Mouse (Mus musculus): ENCODE measurements around the gene Tbc1d1.

Gene Tbc1d1

GRCm38 (mm10) chr5:64237693-64238092 is 81.6 kb downstream of the Tbc1d1 start:
- DNase-seq (ENCODE audit: low spot score) = no peak

DNA sequence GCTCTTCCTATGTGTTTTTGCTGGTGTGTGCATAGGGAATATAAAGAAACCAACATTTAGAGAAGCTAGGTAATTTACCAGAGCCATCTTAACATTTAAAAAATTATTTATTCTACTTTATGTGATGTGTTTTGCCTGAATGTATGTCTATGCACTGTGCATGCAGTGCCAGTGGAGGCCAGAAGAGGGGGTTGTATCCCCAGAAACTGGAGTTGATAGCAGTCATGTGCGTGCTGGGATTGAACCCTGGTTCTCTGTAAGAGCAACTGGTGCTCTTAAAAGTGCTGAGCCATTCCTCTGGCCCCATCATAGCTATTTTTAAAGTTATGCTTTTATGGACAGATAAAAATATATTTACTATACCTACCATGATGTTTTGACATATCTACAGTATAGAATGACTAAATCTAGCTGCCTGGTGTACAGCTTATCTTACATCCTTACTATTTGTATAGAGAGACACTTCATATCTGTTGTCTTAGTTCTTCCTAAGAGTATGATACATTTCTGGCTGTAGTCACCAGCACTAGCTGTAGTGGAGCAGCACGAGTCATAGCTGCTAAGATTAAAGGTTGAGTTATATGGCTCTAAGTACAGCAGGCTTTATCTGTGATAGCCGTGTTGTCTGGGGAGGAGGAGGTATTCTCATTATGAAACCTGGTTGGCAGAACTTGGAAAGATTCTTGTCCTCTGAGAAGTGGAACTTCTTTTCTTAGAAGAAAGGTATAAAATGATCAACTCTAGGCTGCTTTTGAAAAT is 83.0 kb downstream of the Tbc1d1 start:
- no peak for DNase-seq (ENCODE audit: low spot score)

DNA sequence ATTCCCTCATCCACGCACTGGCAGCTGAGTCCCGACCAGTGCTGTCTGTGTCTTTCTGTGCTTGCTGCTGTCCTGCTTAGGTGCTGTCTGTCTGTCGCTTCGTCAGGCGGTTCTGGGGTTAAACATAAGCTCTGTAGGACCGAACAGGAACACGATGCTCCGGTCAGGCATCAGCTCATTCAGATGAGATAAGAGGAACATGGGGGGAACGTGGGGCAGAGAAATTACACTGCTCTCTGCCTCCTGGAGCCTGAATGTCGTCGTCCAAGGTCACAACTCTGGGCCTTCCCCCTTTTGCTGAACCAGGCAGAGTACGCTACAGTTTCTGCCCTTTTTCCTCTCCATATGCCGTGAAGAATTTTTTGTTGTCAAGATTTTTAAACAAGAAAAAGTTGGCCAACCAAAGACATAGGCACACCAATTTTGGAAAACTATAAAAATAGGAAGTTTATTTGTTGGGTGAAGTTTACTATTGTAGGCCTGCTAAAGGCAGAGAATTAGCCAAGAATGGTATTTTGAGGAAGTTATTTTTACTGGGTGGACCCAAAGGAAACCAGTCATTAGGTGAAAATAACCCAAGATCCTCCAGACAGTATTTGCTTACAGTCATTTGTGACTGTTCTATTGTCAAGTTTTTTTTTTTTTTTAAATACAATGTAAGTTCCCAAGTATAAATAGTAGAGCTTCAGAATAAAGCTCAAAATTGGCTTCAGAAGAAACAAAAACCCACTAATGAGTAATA is 85.0 kb downstream of the Tbc1d1 start:
- no peak for DNase-seq (ENCODE audit: low spot score)

GRCm38 (mm10) chr5:64241867-64242266 is 85.8 kb downstream of the Tbc1d1 start:
- no peak for DNase-seq (ENCODE audit: low spot score)

- no peak for DNase-seq (ENCODE audit: low spot score)
Observed at GRCm38 (mm10) chr5:64242795-64243455, 86.8 kb downstream of the Tbc1d1 start.

DNA sequence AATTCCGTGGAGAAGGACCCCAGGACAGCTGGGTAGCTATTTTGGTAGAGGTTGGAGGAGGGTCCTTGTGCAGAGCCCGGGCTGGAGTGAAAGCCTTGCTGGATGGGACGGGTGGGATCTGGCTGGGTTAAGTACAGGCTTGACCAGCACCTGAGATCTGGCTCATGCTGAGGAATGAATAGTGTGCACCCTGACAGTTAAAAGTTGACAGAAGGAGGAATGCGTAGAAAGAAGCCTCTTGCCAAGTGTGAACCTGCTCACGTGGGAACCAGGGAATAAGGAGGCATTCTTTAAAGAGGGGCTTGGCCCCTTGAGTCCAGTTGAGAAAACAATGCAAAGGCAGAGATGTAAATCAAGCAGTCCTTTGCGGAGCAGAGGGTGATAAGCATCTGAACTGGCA is 87.6 kb downstream of the Tbc1d1 start:
- no peak for DNase-seq (ENCODE audit: low spot score)

DNA sequence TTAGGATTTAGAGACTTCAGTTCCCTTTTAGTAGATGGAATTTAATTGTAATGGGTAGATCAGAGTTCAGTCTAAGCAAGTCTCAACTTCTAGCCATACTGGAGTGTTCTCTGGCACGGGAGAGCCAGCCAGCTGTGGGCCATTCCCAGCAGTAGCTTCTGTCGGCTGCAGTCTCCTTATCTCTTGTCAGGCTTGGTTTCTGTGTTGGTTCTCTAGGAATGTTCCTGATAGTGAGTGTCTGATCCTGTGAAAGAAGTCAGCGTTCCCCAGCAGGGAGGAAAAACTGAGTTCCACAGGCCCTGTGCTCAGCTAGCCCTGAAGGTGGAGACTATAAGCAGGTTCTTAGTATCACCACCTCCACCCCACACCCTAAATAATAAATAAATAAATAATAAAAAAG is 88.2 kb downstream of the Tbc1d1 start:
- DNase-seq (ENCODE audit: low spot score) = no peak

- no peak for DNase-seq (ENCODE audit: low spot score)
Observed at GRCm38 (mm10) chr5:64244745-64245144, 88.6 kb downstream of the Tbc1d1 start.

DNA sequence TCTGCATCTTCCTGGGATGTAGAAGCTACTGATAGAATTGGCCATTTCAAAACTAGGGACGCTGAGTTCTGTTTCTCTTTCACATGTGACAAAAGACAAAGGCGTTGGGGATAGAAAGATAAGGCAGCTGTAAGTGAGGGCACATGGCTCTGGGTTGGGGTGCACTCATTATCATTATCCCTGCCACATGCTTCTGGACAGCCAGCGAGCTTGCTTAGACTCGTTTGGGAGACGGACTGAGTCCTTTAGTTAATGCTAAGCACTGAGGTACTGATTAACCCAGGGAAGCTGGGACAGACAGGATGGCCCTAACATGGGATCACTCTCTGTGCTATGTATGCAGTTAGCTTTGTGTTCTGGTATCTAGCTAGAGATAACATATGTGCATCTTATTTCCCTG is 95.3 kb downstream of the Tbc1d1 start:
- DNase-seq (ENCODE audit: low spot score) = peak; percentile 69

DNA sequence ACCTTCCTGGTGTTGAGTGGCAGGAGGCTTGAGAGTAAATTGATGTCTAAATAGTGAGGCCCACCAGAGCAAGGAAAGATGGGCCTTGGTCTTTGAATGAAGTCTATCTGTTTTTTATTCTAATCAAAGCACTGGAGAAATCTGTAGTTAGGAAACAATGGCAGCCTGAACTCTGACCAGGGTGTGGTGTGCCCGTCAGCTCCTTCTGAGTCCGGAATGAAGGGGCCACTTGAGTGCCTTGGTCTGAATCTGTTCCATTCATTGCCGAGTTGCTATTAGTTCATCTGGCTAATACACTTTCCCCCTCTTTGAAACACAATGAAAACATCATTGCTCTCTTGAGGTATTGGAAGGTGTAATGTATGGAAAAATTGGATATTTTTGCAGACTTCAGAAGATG is 98.2 kb downstream of the Tbc1d1 start:
- DNase-seq (ENCODE audit: low spot score) = no peak

GRCm38 (mm10) chr5:64254988-64255387 is 98.9 kb downstream of the Tbc1d1 start:
- DNase-seq (ENCODE audit: low spot score) = peak; percentile 79

- DNase-seq (ENCODE audit: low spot score) = no peak
Observed at GRCm38 (mm10) chr5:64263348-64263747, 107.2 kb downstream of the Tbc1d1 start.

DNA sequence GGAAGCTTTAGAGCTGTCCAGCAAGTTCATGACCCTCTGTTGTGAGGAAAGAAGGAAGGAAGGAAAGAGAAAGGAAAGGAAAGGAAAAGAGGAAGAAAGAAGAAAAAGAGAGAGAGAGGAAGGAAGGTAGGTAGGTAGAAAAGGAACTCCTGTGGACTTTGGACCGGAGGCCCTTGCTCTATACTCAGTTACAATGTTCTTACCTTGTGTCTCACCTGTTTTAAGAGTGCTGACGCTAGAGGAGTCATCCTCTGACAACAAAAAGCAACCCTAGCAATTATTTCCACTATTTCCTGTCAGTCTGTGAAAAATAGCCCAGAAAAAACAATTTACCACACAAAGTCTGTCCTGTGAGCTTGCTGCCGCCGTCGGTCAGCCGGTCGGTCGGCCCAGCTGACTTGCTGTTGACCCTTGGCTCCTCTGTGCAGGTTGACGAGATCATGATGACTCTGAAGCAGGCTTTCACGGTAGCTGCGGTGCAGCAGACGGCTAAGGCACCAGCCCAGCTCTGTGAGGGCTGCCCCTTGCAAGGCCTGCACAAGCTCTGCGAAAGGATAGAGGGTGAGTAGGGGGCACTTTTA is 107.9 kb downstream of the Tbc1d1 start:
- peak; percentile 78 for DNase-seq (ENCODE audit: low spot score)

DNA sequence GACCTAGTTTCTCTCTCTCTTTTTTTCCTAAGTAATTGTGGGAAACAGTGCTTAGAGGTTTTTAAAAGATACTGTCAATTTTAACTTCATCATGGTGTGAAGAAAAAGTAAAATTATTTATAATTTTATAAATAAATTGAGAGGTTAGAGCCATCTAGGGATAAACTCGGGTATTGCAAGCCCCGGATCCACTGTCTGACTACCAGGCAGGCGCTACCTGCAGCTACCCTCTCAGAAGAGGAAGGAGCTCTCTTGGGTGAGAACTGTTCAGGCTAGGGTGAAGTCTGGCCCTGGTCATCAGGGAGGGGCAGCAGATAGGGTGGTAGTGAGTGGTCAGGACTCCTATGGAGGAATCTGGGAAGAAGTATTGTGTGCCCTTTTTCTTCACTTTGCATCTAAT is 109.0 kb downstream of the Tbc1d1 start:
- no peak for DNase-seq (ENCODE audit: low spot score)

DNA sequence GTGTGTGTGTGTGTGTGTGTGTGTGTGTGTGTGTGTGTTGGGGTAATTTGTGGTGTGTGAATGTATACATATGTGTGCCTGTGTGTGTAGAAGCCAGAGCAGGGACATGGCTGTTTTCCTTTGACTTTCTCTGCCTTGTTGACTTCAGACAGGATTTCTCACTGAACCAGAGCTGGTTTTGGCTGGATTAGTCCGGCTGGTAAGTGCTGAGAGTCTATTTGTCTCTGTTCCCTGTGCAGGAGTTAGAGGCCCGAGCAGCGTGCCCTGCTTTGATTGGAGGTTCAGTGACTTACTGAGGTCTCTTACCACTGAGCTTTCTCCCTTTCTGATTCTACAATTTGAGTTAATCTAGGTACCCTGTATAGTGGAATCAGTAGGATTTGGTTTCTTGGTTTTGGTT is 109.8 kb downstream of the Tbc1d1 start:
- no peak for DNase-seq (ENCODE audit: low spot score)

DNA sequence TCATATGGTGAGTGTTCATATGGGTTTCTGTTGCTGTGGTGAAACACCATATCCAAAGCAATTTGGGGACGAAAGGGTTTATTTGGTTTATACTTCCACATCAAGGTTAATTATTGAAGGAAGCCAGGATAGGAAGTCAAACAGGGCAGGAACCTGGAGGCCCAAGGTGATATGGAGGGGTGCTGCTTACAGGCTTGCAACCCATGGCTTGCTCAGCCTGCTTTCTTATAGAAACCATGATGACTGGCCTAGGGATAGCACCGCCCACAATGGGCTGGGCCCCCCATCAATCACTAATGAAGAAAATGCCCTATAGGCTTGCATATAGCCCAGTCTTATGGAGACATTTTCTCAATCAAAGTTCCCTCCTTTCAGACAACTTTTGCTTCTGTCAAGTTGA is 110.4 kb downstream of the Tbc1d1 start:
- DNase-seq (ENCODE audit: low spot score) = no peak

GRCm38 (mm10) chr5:64267279-64267678 is 111.2 kb downstream of the Tbc1d1 start:
- no peak for DNase-seq (ENCODE audit: low spot score)

DNA sequence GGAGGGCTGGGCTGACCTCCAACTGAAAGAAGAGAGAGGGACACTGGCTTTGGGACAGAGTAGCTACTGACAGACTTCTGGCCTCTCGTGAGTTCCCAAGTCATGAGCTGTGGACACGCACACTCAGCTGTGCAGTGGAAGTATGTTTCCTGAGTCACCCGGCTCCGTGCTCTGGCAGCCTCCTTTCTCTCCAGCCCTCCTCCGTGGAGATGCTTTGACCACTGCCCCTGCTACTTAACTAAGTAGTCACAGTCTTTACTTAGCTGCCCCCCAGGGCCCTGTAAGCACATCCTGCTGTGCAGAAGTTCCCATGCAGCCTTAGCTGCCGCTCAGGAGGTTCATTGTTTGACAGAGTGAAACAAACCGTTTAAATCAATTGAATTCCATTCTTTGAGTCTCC is 113.6 kb downstream of the Tbc1d1 start:
- no peak for DNase-seq (ENCODE audit: low spot score)

GRCm38 (mm10) chr5:64273517-64273916 is 117.4 kb downstream of the Tbc1d1 start:
- no peak for DNase-seq (ENCODE audit: low spot score)

GRCm38 (mm10) chr5:64274296-64274695 is 118.2 kb downstream of the Tbc1d1 start:
- no peak for DNase-seq (ENCODE audit: low spot score)

DNA sequence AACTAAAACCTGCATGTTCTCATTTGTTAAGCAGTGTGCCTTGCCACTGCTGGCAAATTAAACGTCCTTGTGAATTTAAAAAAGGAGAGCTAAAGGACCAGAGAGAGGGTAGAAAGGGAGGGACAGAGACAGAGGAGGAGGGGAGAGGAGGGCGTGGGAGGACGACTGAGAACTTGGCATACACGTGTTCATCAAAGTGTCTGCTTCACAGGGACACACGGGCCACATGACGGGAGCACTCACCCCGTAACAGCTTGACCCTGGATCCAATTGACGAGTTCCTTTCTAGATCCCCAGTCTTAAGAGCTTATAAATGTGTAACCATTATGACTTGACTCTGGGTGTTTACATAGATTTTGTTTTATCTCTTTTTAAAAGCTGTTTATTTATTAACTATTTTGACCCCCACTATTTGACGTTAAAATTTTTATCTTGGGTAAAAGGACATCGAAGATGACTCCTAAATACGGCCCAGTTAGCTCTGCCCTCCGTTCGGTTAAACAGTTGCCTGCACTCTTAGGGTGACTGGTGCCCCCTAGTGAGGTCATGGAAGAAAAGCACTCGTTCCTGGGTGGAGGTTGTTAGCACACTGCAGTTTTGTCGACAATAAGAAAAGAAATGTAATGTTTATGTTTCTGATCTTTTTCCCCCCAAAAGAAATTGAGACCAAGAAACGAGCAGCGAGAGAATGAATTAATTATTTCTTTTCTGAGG is 118.8 kb downstream of the Tbc1d1 start:
- peak; percentile 44 for DNase-seq (ENCODE audit: low spot score)

GRCm38 (mm10) chr5:64277646-64278191 is 121.6 kb downstream of the Tbc1d1 start:
- no peak for DNase-seq (ENCODE audit: low spot score)

Data from yolk sac, embryonic 10.5 days (tissue).